Mouse (Mus musculus) left cerebral cortex, adult 2 months (tissue): ENCODE measurements at regions not wholly inside any gene's neighbourhood (a gene's known extent, or its start where the extent isn't known, plus 50 kb on each side); places are given as distances from the start of the nearest gene placed in this dataset.

Source experiments
- DNase-seq, 2 experiments: peaks; one replicate each; pipeline ENCODE4 v3.0.0; 2021 to 2022; ENCODE audit warnings: low spot score in 2 of 2, mixed read lengths in 1 of 2; ENCODE audit errors: extremely low spot score in 1 of 2
- H3K27ac ChIP-seq: fragments of 200-600 bp; 2 replicates; pipeline ENCODE4 v1.8.1; 2022
- H3K4me3 ChIP-seq: fragments of 200-600 bp; 2 replicates; pipeline ENCODE4 v1.8.1; 2022
- CTCF ChIP-seq: fragments of 200-600 bp; IDR thresholded peaks from 2 replicates; pipeline ENCODE4 v1.8.1; 2022; ENCODE audit warnings: antibody characterized with exemption, mild to moderate bottlenecking, moderate library complexity
- intact Hi-C: fragments of 180-260 bp; cut with DNase I; formaldehyde crosslinking; loops from one replicate; pipeline ENCODE4 v1.15.1; 2025

DNA sequence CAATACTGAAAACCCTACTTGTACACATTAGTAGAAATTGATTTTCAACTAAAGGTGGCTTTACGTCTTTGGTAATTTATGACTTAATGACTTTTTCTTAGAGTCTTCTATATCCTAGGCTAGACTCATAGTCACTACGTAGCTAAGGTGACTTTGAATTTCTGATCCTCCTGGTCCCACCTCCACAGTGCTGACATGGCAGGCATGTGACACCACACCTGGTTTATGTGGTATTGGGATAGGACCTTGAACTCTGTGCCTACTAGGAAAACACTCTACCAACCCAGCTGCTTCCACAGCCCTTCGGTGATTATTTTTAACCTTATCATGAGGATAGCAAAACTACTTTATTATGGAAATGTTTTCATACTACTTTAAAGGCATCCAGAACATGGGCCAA, 51.5 kb upstream of the D7Ertd443e start:
- Histone ChIP-seq H3K27ac (no peak overlapping the region), H3K4me3 (no peak overlapping the region)
- no peak for DNase-seq
- intact Hi-C loops = no loop called here
- no peak for TF ChIP-seq CTCF

DNA sequence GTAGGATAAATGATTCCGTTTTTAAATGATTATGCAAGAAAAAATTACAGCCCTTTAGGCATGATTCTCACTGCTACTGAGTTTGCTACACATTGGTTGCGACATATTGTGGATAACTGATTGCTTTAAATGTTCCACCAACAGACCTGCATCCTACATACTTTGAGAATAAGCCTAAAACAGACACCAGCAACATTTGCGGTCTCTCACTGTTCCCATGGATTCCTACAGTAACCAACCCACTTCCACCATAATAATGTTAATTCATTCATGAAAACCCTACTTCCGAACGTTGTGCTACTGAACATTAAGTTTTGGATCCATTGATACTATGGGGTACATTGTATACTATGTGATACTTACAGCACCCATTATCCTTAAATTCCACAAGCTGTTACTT, 53.8 kb upstream of the D7Ertd443e start:
- no peak overlapping the region for H3K4me3 ChIP-seq
- intact Hi-C loops = no loop called here
- no peak for DNase-seq
- TF ChIP-seq CTCF = no peak
- no peak overlapping the region for H3K27ac ChIP-seq

DNA sequence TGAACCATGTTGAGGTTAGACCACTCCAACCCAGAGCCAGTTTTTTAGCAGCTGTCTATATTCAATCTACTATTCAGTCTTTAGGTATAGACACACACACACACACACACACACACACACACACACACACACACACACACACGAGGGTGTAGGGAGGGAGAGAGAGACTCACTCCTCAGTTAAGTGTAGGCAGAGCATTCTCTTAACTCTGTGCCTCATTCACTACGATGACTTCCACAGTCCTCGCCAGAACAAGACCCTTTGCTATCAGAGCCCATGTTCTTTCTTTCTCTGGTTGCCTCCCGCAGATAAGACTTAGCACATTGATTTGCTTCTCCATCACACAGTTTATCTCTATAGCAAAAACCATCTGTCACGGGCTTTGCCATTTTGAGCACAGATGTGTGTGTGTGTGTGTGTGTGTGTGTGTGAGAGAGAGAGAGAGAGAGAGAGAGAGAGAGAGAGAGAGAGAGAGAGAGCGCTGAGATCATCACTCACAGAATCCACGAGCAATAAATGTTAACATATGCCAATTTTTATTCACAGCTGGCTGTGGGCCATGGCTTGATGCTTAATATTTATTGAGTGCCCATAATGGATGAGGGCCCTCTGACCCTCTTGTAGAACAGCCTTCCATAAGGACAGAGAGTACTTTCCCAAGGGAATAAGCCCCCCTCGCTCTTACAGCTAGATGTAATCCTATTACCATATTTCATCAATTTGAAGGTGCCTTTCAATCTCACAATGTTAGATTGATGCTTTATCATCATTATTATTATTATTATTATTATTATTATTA, 59.7 kb upstream of the D7Ertd443e start:
- Histone ChIP-seq H3K4me3 (no peak overlapping the region), H3K27ac (no peak overlapping the region)
- DNase-seq = no peak
- TF ChIP-seq CTCF = no peak
- intact Hi-C loops = no loop called here

DNA sequence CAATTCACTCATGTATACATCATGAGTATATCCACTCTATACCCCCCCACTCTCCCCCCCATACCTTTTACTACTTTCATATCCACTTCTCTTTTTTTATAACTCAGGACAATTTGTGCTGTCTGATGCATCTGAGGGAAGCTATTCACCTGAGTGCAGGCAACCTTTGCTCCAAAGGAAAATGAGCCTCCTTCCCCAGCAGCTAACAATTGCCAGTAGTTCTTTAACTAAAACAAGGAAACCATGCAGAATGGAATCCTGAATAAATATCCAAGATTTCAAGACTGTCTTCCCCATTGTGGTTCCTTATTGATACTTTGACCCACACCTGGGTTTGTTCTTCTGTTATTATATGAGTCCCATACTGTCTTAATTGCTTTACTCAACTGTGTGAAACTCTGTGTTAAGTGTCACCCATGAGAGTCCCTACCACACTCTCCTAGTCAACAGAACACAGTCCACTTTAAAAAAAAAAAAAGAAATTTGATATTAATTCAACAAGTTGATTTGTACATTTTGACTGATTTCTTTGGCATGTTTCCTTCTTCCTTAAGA, 62.3 kb upstream of the D7Ertd443e start:
- Histone ChIP-seq H3K4me3 (no peak overlapping the region), H3K27ac (no peak overlapping the region)
- no peak for DNase-seq
- intact Hi-C loops = no loop called here
- TF ChIP-seq CTCF = no peak

DNA sequence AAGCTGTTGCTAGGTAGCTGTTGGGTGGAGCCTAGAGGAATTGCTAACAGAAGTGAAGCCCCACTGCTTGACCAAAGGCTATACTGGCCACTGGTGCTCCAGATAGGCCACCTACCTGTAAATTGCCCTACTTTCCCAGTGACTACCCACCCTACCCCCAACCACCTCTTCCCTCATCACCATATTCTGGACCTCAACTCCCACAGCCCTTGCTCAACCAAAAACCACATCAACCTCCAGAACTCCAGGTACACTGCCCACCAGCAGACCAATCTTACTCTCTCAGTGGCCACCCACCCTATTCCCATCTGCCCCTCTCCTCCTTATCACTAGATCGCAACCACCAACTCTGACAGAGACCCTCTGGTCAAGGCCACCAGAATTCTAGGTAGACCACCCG, 63.4 kb upstream of the D7Ertd443e start:
- Histone ChIP-seq H3K27ac (no peak overlapping the region), H3K4me3 (no peak overlapping the region)
- TF ChIP-seq CTCF = no peak
- DNase-seq = no peak
- intact Hi-C loops = no loop called here

DNA sequence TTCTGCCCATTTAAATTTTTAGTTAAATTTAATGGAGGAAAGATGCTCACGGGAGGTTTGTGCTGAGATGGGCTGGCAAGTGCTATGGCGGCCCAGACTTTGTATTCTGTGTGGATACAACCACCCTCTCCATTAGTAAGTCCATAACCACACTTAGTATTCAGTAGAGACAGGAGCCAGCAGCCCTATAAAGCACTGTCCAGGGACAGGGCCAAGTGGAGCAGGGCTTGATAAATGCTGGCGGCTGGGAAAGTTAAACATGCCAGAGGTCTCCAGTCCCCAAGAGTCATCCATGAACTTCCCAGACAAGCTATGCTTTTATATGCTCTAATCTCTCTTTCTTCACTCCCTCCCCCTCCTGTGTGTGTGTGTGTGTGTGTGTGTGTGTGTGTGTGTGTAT, 77.2 kb upstream of the D7Ertd443e start:
- DNase-seq = no peak
- no peak for TF ChIP-seq CTCF
- intact Hi-C loops = no loop called here
- no peak overlapping the region for H3K4me3 ChIP-seq
- H3K27ac ChIP-seq = no peak overlapping the region

DNA sequence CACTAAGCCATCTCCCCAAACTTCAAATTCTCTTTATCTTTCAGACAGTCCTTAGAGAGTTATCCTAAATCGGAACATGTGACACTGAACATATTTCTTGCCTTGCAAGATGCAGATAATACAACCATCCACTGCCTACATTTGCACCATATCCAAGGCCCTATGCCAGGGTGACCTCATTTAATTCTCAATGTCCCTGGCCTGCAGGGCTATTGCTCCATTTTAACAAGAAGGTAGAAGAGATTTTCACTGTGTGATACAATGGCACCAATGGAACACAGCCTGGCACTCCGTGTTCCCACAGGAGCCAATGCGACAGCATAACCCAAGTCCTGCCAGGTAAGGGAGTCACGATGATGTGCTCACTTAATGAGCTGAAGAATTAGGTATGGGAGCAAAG, 77.9 kb upstream of the D7Ertd443e start:
- no peak for DNase-seq
- H3K4me3 ChIP-seq = no peak overlapping the region
- no peak overlapping the region for H3K27ac ChIP-seq
- no peak for TF ChIP-seq CTCF
- intact Hi-C loops = no loop called here

DNA sequence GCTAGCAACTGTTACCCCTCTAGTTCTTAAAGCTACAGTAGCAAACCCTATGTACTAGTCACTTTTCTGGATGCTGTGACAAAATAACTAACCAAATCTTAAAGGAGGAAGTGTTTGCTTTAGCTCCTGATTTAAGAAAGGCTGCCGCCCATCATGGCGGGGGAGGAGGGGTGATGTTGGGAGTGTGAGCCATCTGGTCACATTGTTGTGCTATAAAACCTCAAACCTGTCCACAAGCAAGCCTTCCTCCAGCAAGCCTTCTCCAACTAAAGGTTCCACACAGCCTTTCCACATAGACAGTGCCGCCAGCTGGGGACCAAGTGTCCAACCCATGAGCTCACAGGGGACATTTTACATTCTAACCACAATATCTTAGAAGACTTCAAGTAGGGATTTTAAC, 81.8 kb upstream of the D7Ertd443e start:
- peak in 1 of 2 experiments; percentile 18 for DNase-seq
- TF ChIP-seq CTCF = no peak
- Histone ChIP-seq H3K27ac (no peak overlapping the region), H3K4me3 (no peak overlapping the region)
- intact Hi-C loops = no loop called here

DNA sequence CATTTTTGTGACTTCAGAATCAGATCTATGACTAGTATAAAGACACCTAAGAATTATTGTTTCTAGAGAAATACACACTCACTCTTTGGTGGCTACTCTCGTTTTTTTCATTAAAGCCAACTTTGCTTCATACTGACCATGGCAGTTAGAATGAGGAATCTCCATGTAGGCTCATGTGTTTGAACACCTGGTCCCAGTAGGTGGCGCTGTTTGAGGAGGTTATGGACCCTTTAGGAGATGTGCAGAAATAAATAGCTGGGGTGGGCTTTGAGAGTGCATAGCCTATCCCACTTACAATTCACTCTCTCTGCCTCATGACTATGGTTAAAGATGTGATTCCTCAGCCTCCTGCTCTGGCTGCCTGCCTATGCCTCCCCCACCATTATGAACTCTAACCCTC, 85.8 kb upstream of the D7Ertd443e start:
- Histone ChIP-seq H3K27ac (no peak overlapping the region), H3K4me3 (no peak overlapping the region)
- intact Hi-C loops = loop anchor here (5.0 kb wide), 1 partner anchor 96 kb away; no protein-coding TSS in a partner anchor
- DNase-seq = no peak
- peak; percentile 53 for TF ChIP-seq CTCF

DNA sequence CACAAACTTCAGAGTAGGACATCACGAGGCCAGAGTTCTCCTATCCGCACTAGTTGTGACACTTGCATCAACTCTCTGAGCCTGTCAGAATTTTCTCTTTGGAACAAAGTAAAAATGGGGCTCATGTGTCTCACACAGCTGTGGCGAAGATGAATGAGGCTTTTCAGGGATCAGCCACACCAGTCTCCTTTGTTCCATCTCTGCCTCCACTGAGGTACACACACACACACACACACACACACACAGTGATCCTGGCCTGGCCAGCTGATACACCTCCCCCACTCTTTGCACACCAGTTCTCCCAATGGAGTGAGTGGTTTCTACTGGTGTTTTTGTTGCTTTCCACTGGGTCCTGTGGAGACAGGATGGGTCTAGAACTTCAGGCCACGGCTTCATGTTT, 105.9 kb upstream of the D7Ertd443e start:
- no peak for DNase-seq
- intact Hi-C loops = no loop called here
- Histone ChIP-seq H3K4me3 (no peak overlapping the region), H3K27ac (peak overlapping the region; percentile 42; the same call in 1 of the 2 replicates)
- TF ChIP-seq CTCF = no peak

DNA sequence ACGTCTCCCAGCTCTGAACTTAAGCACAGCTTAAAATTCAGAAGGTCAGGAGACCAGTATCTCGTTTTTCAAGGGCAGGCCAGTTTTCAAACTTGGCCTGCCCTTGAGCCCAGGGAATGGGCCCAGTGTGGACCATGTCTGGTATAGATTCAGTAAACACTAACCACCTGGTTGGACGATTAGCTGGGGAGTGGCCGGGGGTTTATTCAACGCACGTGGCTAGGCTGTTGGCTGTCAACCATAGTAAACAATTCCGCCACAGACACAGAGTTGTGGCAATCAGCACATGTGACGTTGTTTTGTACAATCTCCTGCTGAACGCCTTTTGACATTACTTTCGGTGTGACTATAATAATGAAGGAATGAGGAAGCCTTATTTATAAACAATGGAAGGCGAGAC, 111.8 kb upstream of the D7Ertd443e start:
- intact Hi-C loops = no loop called here
- H3K27ac ChIP-seq = no peak overlapping the region; the same call in 1 of the 2 replicates
- no peak for TF ChIP-seq CTCF

DNA sequence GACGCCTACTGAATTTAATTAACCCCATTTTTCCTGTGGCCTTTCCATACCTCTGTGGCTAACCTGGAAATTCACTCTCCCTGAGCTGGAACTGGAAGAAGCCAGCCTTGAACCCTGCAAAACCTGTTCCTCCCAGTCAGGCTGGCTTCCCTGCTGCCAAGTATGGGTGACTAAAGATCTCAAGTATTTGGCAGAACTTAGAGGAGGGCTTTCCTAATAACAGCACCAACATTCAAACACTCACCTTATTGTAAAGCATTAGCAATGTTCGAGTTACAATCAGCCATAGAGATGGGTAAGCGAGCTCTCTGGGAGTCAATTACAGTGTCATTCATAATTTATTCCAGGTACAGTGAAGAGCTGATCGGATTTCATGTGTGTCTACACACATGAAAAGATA, 112.4 kb upstream of the D7Ertd443e start:
- DNase-seq = no peak
- TF ChIP-seq CTCF = no peak
- Histone ChIP-seq H3K4me3 (0 out of 2 replicates have a peak overlapping the region, but pooled peaks have one; percentile 0), H3K27ac (peak overlapping the region; percentile 53; the same call in 1 of the 2 replicates)
- intact Hi-C loops = no loop called here

More for the DNA sequence above, 111.8 kb upstream of the D7Ertd443e start:
- no peak overlapping the region for H3K4me3 ChIP-seq
- DNase-seq = no peak

DNA sequence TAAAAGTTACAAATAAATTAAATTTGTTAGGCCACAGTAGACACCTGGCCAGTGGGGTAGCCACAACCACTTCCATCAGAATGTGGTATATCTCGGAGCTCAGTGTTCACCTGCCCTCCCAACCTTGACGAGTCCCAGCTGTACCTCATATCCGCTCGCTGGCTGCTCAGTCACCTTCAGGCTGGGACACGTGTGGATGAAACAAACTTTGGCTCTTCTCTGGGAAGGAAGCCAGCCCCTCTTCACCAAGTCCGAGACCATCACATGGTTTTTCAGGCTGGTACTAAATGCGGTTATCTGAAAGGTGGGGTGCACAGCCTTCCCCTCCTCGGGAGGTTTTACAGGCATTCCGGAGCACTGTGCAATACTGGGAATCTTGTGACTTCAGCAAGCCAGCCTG, 113.3 kb upstream of the D7Ertd443e start:
- H3K4me3 ChIP-seq = no peak overlapping the region
- no peak for DNase-seq
- no peak for TF ChIP-seq CTCF
- intact Hi-C loops = no loop called here
- peak overlapping the region; percentile 53 for H3K27ac ChIP-seq
